Comparison of ENCODE assay signal across 8 mouse cellular contexts in genomic region chr11:101465101-101465868, GRCm38 (mm10). TPM values are rescaled to one million over a fixed set of nuclear protein-coding genes. Genes with fewer than 3 reads are reported as not detected.
DNase-seq lines count a peak whose midpoint lies in the region; ATAC-seq and TF ChIP-seq lines count a peak whose summit lies in the region.

No protein-coding gene starts in this region.

- no peak for TF ChIP-seq POLR2A in lung, adult 2 months (IDR thresholded peaks at IDR 0.05; ENCODE audit: borderline replicate concordance, extremely low read depth, low read depth, low read length)

- intact Hi-C loops in left cerebral cortex, postnatal 36 days (cut with DNase I), result no loop called here

- H3K4me1 ChIP-seq in intestine, embryonic 16.5 days (ENCODE audit: control insufficient read depth, insufficient read depth, low read length), result peaks cover 34% of the 10 kb centered on the region
- peaks cover 6% of the 10 kb centered on the region for H3K4me1 ChIP-seq in lung, adult 2 months (ENCODE audit: control insufficient read depth, insufficient read depth, low read length)
- H3K4me1 ChIP-seq in neural tube, embryonic 14.5 days (ENCODE audit: control insufficient read depth, insufficient read depth, low read length), result peaks cover 37% of the 10 kb centered on the region

- H3K36me3 ChIP-seq in intestine, embryonic 16.5 days (ENCODE audit: control insufficient read depth, insufficient read depth, low read length), result peaks cover 5% of the 10 kb centered on the region; the same call in 1 of the 2 replicates
- peaks cover 17% of the 10 kb centered on the region for H3K36me3 ChIP-seq in neural tube, embryonic 14.5 days (ENCODE audit: control insufficient read depth, insufficient read depth, low read length)

- TF ChIP-seq CTCF in lung, adult 2 months (IDR thresholded peaks at IDR 0.05; ENCODE audit: insufficient read depth, low read length), result no peak

- H3K4me2 ChIP-seq in intestine, embryonic 16.5 days (ENCODE audit: low read depth, low read length), result peak overlapping the region; percentile 93
- peak overlapping the region; percentile 62 for H3K4me2 ChIP-seq in neural tube, embryonic 14.5 days (ENCODE audit: low read depth, low read length)

- 1% methylated on average over 51 of the region's 51 CpGs for WGBS in intestine, embryonic 16.5 days
- WGBS in lung, adult 2 months, result under 1% methylated on average over 51 of the region's 51 CpGs
- under 1% methylated on average over 49 of the region's 51 CpGs for WGBS in neural tube, embryonic 14.5 days

- no peaks in the 10 kb centered on the region for H3K9me3 ChIP-seq in intestine, embryonic 16.5 days (ENCODE audit: control insufficient read depth, low read length)
- no peaks in the 10 kb centered on the region for H3K9me3 ChIP-seq in neural tube, embryonic 14.5 days (ENCODE audit: control insufficient read depth, low read length)

- peak overlapping the region; percentile 86 for H3K9ac ChIP-seq in intestine, embryonic 16.5 days (ENCODE audit: low read depth, low read length)
- H3K9ac ChIP-seq in neural tube, embryonic 14.5 days (replicated peaks; ENCODE audit: low read depth, low read length), result peak overlapping the region; percentile 72

- peak; percentile 22 to 32 for DNase-seq in left cerebral cortex, postnatal 36 days (ENCODE audit: low spot score in 2 of 2)
- DNase-seq in left cerebral cortex, adult 11 months (ENCODE audit: low spot score), result no peak
- peak; percentile 55 to 63 for DNase-seq in cerebellum, postnatal 14 days
- DNase-seq in lung, adult 2 months, result peak; percentile 70
- peak; percentile 68 for DNase-seq in thymus, postnatal 4 days

- peak overlapping the region; percentile 91 for H3K4me3 ChIP-seq in intestine, embryonic 16.5 days (ENCODE audit: low read length)
- H3K4me3 ChIP-seq in lung, adult 2 months (replicated peaks; ENCODE audit: extremely low read depth, low read depth, low read length), result peak overlapping the region; percentile 96
- peak overlapping the region; percentile 79 for H3K4me3 ChIP-seq in neural tube, embryonic 14.5 days (ENCODE audit: low read depth, low read length)

- H3K27ac ChIP-seq in intestine, embryonic 16.5 days (ENCODE audit: low read length), result peak overlapping the region; percentile 92
- peak overlapping the region; percentile 89 for H3K27ac ChIP-seq in neural tube, embryonic 14.5 days (ENCODE audit: low read depth, low read length)

- H3K27me3 ChIP-seq in intestine, embryonic 16.5 days (replicated peaks; ENCODE audit: control insufficient read depth, insufficient read depth, low read length), result no peaks in the 10 kb centered on the region
- H3K27me3 ChIP-seq in neural tube, embryonic 14.5 days (ENCODE audit: control insufficient read depth, insufficient read depth, low read length), result no peaks in the 10 kb centered on the region

- peak; percentile 26 for ATAC-seq in granulocyte monocyte progenitor cell, adult 5-6 weeks (replicated peaks; ENCODE audit: poor library complexity, severe bottlenecking)
- ATAC-seq in intestine, embryonic 16.5 days, result peak; percentile 53
- peak; percentile 44 for ATAC-seq in neural tube, embryonic 14.5 days (ENCODE audit: low read depth)

RNA-seq across cellular contexts. Expression of gene Rnd2, which starts 0.5 kb away (rescaled TPM):
- total RNA-seq in left cerebral cortex, postnatal 36 days (2021), result 100 to 1,000 TPM; 139 to 164 TPM
- total RNA-seq in granulocyte monocyte progenitor cell, adult 5-6 weeks (2014; fragmentation: Nextera tagmentation), result 1.4 and 3.0 TPM in 2 replicates
- total RNA-seq in granulocyte monocyte progenitor cell, adult 5-6 weeks (2017), result 0.52 and 2.2 TPM in 2 replicates
- 21.0 and 22.1 TPM in 2 replicates for polyA plus RNA-seq in intestine, embryonic 16.5 days (2015; fragmentation: Nextera tagmentation; extraction: Ambion mirVana)
- polyA plus RNA-seq in lung, adult 2 months (2012; rRNA removed), result 14.8 and 17.7 TPM in 2 replicates
- polyA plus RNA-seq in neural tube, embryonic 14.5 days (2014; fragmentation: Nextera tagmentation; extraction: Ambion mirVana), result 37.9 and 61.8 TPM in 2 replicates

RNA-seq across cellular contexts. Expression of gene Vat1, which starts 0.7 kb away (rescaled TPM):
- total RNA-seq in left cerebral cortex, postnatal 36 days (2021), result 10 to 100 TPM; 33.9 to 36.1 TPM
- total RNA-seq in granulocyte monocyte progenitor cell, adult 5-6 weeks (2014; fragmentation: Nextera tagmentation), result 77.1 and 85.8 TPM in 2 replicates
- 56.3 and 66.2 TPM in 2 replicates for total RNA-seq in granulocyte monocyte progenitor cell, adult 5-6 weeks (2017)
- polyA plus RNA-seq in intestine, embryonic 16.5 days (2015; fragmentation: Nextera tagmentation; extraction: Ambion mirVana), result 69.9 and 88.2 TPM in 2 replicates
- polyA plus RNA-seq in lung, adult 2 months (2012; rRNA removed), result 224 and 235 TPM in 2 replicates
- 67.4 and 90.8 TPM in 2 replicates for polyA plus RNA-seq in neural tube, embryonic 14.5 days (2014; fragmentation: Nextera tagmentation; extraction: Ambion mirVana)

RNA-seq across cellular contexts. Expression of gene Ifi35, which starts 17.1 kb away (rescaled TPM):
- total RNA-seq in left cerebral cortex, postnatal 36 days (2021), result 1 to 10 TPM; 3.2 to 3.4 TPM
- 26.9 and 29.5 TPM in 2 replicates for total RNA-seq in granulocyte monocyte progenitor cell, adult 5-6 weeks (2014; fragmentation: Nextera tagmentation)
- total RNA-seq in granulocyte monocyte progenitor cell, adult 5-6 weeks (2017), result 27.7 and 33.0 TPM in 2 replicates
- polyA plus RNA-seq in intestine, embryonic 16.5 days (2015; fragmentation: Nextera tagmentation; extraction: Ambion mirVana), result 29.7 and 31.1 TPM in 2 replicates
- 57.9 and 76.4 TPM in 2 replicates for polyA plus RNA-seq in lung, adult 2 months (2012; rRNA removed)
- 1.4 and 2.0 TPM in 2 replicates for polyA plus RNA-seq in neural tube, embryonic 14.5 days (2014; fragmentation: Nextera tagmentation; extraction: Ambion mirVana)

RNA-seq across cellular contexts. Expression of gene Rpl27, which starts 23.2 kb away (rescaled TPM):
- 10 to 100 TPM; 32.6 to 46.9 TPM for total RNA-seq in left cerebral cortex, postnatal 36 days (2021)
- 1,057 and 1,193 TPM in 2 replicates for total RNA-seq in granulocyte monocyte progenitor cell, adult 5-6 weeks (2014; fragmentation: Nextera tagmentation)
- total RNA-seq in granulocyte monocyte progenitor cell, adult 5-6 weeks (2017), result 795 and 2,552 TPM in 2 replicates
- 251 and 288 TPM in 2 replicates for polyA plus RNA-seq in intestine, embryonic 16.5 days (2015; fragmentation: Nextera tagmentation; extraction: Ambion mirVana)
- 221 and 297 TPM in 2 replicates for polyA plus RNA-seq in lung, adult 2 months (2012; rRNA removed)
- polyA plus RNA-seq in neural tube, embryonic 14.5 days (2014; fragmentation: Nextera tagmentation; extraction: Ambion mirVana), result 257 and 271 TPM in 2 replicates

RNA-seq across cellular contexts. Expression of gene Ptges3l, which starts 40.2 kb away (rescaled TPM):
- total RNA-seq in left cerebral cortex, postnatal 36 days (2021), result 1 to 10 TPM; 3.3 to 4.7 TPM
- total RNA-seq in granulocyte monocyte progenitor cell, adult 5-6 weeks (2014; fragmentation: Nextera tagmentation), result 0.49 and 2.7 TPM in 2 replicates
- 0.52 and 9.1 TPM in 2 replicates for total RNA-seq in granulocyte monocyte progenitor cell, adult 5-6 weeks (2017)
- 11.1 and 12.4 TPM in 2 replicates for polyA plus RNA-seq in intestine, embryonic 16.5 days (2015; fragmentation: Nextera tagmentation; extraction: Ambion mirVana)
- 1.7 and 5.3 TPM in 2 replicates for polyA plus RNA-seq in lung, adult 2 months (2012; rRNA removed)
- 1.8 and 3.0 TPM in 2 replicates for polyA plus RNA-seq in neural tube, embryonic 14.5 days (2014; fragmentation: Nextera tagmentation; extraction: Ambion mirVana)

Comparison
In these comparisons a context has a peak if more than half of its experiments do, and no peak if none do; other contexts are left out.
1. RNA of gene Ifi35, which starts 17.1 kb away (polyA plus RNA-seq): 57.9 to 76.4 TPM in lung, adult 2 months and 29.7 to 31.1 TPM in intestine, embryonic 16.5 days; 1.4 to 2.0 TPM in neural tube, embryonic 14.5 days; every median in the first group is over 10 times any median in the second.
2. Peak in every context shown above with its lines, with median percentiles within 50 percentile points of each other: ATAC-seq and H3K4me3 ChIP-seq.